Mouse (Mus musculus): ENCODE data around the gene Eya4. TPM values are rescaled to one million over a fixed set of nuclear protein-coding genes. Genes with fewer than 3 reads are reported as not detected.

Gene Eya4
- polyA plus RNA-seq, 1 experiment from 2014 or later, result 3.3 TPM

DNA sequence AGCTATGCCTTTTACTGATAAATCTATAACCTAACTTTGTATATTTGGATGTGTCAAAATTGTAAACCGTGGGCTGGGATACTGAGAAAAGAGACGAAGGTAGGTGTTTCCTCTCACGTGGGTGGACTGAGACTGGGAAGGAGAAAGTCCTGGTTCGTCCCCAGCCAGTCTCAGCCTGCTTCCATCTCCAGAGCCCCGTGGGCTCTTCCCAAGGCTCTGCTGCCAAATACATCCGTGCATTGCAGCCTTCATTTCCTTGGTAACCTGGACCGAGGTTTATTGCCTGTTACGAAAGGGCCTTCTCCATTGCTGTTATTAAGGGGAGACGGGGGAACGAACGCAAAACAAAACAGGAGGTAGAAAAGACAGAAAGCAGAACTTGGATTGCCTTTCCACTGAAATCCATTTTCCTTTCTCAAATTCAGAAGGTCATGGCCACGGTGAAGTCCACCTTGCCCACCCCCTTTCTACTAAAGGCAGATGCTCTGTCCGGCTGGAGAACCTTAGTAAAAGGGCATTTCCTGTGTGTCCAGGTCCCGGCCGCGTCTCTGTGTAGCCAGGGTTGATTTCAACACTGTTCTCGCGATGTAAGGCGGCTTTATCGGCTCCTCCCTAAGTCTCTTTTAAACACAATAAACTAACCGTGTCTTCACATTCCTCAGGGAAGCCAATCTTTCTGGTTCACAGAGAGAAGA is 273.7 kb downstream of the Eya4 start:
- ATAC-seq (no peak), DNase-seq (ENCODE audit: low read depth, low spot score) (no peak)
- in situ Hi-C loops (cut with MboI; ENCODE audit: low pct_unique_long_range_greater_than_20kb), result loop anchor here (10.0 to 25.0 kb wide), 2 partner anchors 492 to 1010 kb away; partner anchors contain the start of genes Taar8a and Taar8b
- ChIA-PET POLR2A (no interaction called here), CTCF (no interaction called here)
- peaks cover 28% of the 10 kb centered on the region for H3K27me3 ChIP-seq
- no peak for TF ChIP-seq CTCF (IDR thresholded peaks at IDR 0.05)

DNA sequence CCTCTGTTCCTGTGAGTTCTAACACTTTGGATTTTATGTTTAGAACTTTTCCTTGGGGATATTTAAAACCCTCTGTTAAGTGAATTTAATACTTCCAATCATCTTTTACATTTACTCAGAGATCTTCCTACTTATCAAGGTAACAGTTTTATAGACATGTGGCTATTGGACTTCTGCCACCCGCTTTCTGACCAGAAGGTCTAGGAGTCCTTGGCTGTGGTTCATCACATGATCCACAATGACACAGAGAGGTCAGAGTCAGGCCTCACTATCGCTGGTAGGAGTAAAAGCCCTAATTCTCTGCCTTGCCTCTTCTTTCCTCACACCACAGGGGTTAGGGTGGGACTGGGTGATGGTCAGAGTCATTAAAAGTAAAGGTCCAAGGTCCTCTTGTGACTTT is 277.2 kb downstream of the Eya4 start:
- ATAC-seq (no peak), DNase-seq (ENCODE audit: low read depth, low spot score) (no peak)
- in situ Hi-C loops (cut with MboI; ENCODE audit: low pct_unique_long_range_greater_than_20kb), result loop anchor here (5.0 to 10.0 kb wide), 2 partner anchors 44 to 489 kb away; no protein-coding TSS in a partner anchor
- peaks cover 37% of the 10 kb centered on the region for H3K27me3 ChIP-seq
- no peak for TF ChIP-seq CTCF (IDR thresholded peaks at IDR 0.05)
- ChIA-PET POLR2A (no interaction called here), CTCF (no interaction called here)

DNA sequence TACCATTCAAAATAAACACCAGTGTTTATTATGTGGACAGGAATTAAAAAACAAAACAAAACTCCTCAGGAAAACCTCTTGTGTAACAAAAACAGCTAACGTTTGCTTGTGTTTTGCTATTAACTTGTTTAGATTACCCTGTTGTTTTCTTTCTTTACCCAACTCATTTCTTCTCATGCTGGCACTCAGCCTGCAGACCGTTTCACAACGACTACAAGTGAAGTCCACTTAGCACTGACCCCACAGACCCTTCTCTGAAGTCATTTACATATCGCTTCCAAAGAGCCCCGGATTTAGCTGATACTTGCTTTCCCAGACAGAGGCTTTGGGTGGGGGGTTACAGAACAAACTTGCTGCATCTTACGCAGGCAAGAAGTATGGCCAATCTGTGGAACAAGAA is 286.9 kb downstream of the Eya4 start:
- no peak for DNase-seq (ENCODE audit: low read depth, low spot score)
- ChIA-PET CTCF (interaction anchor here (0.7 to 1.2 kb wide), 2 partner anchors 287 to 337 kb away, joined by 3 to 5 read pairs; no protein-coding TSS in a partner anchor), POLR2A (interaction anchor here (0.6 to 0.7 kb wide), 4 partner anchors 25 to 382 kb away, joined by 3 to 4 read pairs (median 4); no protein-coding TSS in a partner anchor)
- in situ Hi-C loops (cut with MboI; ENCODE audit: low pct_unique_long_range_greater_than_20kb), result no loop called here
- ATAC-seq, result no peak
- TF ChIP-seq CTCF (IDR thresholded peaks at IDR 0.05), result no peak
- H3K27me3 ChIP-seq, result peaks cover 56% of the 10 kb centered on the region

DNA sequence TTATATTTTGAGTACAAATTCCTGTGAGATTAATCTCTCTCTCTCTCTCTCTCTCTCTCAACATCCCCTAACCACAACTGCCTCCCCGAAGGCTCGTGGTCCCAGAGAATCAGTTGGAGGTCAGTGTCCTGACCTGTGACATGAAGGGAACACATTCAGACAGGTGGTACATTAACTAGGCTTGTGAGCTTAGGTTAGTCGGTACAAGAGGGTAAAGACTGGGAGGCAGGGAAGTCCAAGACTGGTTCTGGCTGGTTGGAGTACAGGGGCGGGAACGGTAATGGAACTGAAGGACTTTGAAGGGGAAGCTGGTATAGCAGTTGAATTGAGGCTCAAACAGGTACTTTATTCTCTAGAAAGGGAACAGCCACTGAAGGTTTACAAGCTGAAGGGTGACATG is 287.9 kb downstream of the Eya4 start:
- TF ChIP-seq CTCF (IDR thresholded peaks at IDR 0.05), result no peak
- in situ Hi-C loops (cut with MboI; ENCODE audit: low pct_unique_long_range_greater_than_20kb), result no loop called here
- no peak for ATAC-seq
- no peak for DNase-seq (ENCODE audit: low read depth, low spot score)
- POLR2A ChIA-PET, result no interaction called here
- H3K27me3 ChIP-seq, result peaks cover 52% of the 10 kb centered on the region
- CTCF ChIA-PET, result interaction anchor here (0.7 kb wide), 2 partner anchors 12 to 286 kb away, joined by 3 to 5 read pairs; no protein-coding TSS in a partner anchor

DNA sequence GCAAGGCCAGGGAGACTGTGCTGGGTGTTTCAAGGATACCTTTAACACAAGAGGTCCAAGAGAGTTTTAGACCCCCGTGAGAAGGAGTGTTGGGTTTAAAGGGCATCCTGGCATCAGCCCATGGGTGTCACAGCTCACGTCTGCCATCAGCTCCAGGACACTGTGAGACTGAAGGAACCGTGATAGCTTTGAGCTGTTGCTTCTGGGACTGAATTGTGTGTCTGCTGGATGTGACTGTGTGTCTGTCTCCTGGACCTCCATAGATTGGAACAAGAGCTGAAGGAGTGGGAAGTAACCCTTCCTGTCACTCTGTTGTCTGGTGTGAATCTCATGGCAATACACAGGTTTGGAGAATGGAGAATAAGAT is 289.9 kb downstream of the Eya4 start:
- in situ Hi-C loops (cut with MboI; ENCODE audit: low pct_unique_long_range_greater_than_20kb), result no loop called here
- POLR2A ChIA-PET, result no interaction called here
- H3K27me3 ChIP-seq, result peaks cover 45% of the 10 kb centered on the region
- DNase-seq (ENCODE audit: low read depth, low spot score), result no peak
- no peak for ATAC-seq
- CTCF ChIA-PET, result no interaction called here
- no peak for TF ChIP-seq CTCF (IDR thresholded peaks at IDR 0.05)

DNA sequence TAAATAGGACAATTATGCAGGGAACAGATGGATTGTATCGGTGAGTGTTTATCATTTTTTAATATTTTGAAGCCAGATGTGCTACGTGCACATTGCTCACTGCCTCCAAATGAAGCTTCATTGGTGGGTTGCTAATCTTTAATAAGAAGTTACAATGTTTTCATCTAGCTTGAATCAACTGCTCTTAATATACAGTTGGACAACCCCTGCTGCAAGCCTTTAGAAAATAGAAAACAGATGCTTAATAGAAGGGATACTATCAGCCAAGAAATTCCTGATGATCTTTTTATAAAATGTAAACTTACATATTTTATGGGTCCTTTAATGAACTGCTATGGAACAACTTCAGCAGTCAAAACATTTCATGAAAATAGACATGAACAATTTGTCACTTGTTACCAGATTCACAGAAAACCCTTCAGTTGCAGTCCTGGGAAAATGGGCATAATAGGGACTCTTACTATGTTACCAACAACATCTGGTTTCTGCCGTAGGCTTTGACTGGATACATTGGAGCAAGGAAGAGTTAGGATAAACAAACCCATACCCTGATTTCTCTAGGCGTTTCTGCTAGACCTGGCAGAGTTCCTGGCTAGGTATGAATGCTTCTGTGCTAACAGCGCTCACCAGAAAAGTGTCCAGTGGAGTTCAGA is 290.4 kb downstream of the Eya4 start:
- TF ChIP-seq CTCF (IDR thresholded peaks at IDR 0.05), result no peak
- ATAC-seq, result no peak
- DNase-seq (ENCODE audit: low read depth, low spot score), result no peak
- in situ Hi-C loops (cut with MboI; ENCODE audit: low pct_unique_long_range_greater_than_20kb), result no loop called here
- ChIA-PET CTCF (no interaction called here), POLR2A (no interaction called here)
- H3K27me3 ChIP-seq, result peaks cover 41% of the 10 kb centered on the region

DNA sequence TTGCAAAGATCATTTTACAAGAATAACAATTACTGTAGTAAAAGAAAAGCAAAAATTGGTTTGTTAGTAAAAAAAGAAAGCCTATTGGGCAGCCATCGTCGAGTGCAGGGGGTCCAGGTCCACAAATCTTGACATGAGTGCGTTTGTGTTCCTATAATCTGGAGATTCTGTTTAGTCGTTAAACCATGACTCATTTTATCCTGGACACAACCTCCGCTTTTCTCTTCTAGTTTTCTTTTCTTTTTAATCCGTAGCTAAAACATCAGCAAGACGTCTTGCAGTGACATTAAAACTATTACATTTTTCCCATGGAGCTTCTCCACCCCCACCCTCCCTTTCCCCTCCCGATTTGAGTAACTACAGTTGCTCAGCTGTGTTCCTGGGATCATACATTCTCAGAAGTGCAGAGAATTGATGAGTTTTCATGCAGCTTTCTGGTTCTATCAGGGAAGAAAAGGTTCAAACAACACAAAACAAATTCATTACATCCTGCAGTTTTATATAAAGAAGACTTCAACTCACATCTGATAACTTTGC is 297.1 kb downstream of the Eya4 start:
- peaks cover 11% of the 10 kb centered on the region for H3K27me3 ChIP-seq
- in situ Hi-C loops (cut with MboI; ENCODE audit: low pct_unique_long_range_greater_than_20kb), result no loop called here
- ChIA-PET POLR2A (no interaction called here), CTCF (interaction anchor here (1.0 kb wide), 1 partner anchor 8 kb away, joined by 3 read pairs; no protein-coding TSS in a partner anchor)
- no peak for TF ChIP-seq CTCF (IDR thresholded peaks at IDR 0.05)
- ATAC-seq (no peak), DNase-seq (ENCODE audit: low read depth, low spot score) (no peak)

All from Patski (cell line).